Mouse (Mus musculus) G1E (cell line): ENCODE measurements around the gene Lrrn4.

Experiments
- CTCF ChIP-seq: IDR thresholded peaks from 2 replicates; pipeline ENCODE4 v1.5.1; 2012; ENCODE audit warnings: low read depth, low read length, inconsistent platforms, mixed read lengths
- POLR2AphosphoS5 ChIP-seq: IDR thresholded peaks from 2 replicates; pipeline ENCODE4 v1.6.1; 2012; ENCODE audit warnings: low read depth, low read length, inconsistent platforms; ENCODE audit not compliant: insufficient replicate concordance

DNA sequence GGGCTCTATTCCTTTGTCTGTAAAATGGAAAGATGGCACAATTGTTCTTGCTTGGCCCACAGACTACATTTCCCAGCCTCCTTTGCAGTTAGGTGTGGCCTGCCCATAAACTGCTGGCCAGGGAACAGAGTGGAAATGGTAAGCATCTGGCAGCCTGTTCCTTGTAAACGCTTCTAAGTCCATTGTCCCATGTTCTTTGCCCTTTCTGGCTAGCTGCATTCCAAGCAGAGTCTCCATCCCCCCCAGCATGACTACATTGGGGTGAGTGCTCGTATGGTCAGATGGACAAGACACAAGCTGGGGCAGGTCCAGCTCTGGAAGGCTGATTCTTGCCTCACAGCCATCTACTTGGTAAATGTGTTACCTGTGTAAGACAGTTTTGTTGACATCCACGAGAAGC is 9.0 kb downstream of the Lrrn4 start:
- no peak for TF ChIP-seq POLR2AphosphoS5
- TF ChIP-seq CTCF = no peak
